7 mouse cellular contexts compared by ENCODE assay signal in genomic region chr11:116306126-116306982, GRCm38 (mm10). TPM values are rescaled to one million over a fixed set of nuclear protein-coding genes. Genes with fewer than 3 reads are reported as not detected.
DNase-seq lines count a peak whose midpoint lies in the region; ATAC-seq lines count a peak whose summit lies in the region.

No protein-coding gene starts in this region.

- H3K27ac ChIP-seq in intestine, embryonic 15.5 days, result no peak overlapping the region
- H3K27ac ChIP-seq in midbrain, embryonic 10.5 days (replicated peaks), result peak overlapping the region; percentile 86

- H3K36me3 ChIP-seq in intestine, embryonic 15.5 days, result peaks cover 27% of the 10 kb centered on the region
- H3K36me3 ChIP-seq in midbrain, embryonic 10.5 days, result peaks cover 39% of the 10 kb centered on the region

- peak overlapping the region; percentile 81 for H3K4me2 ChIP-seq in intestine, embryonic 15.5 days (replicated peaks)

- ATAC-seq in intestine, embryonic 15.5 days, result peak; percentile 95

- intact Hi-C loops in gastrocnemius, postnatal 36 days (cut with DNase I), result no loop called here
- intact Hi-C loops in left cerebral cortex, postnatal 25 days (cut with DNase I), result loop anchor here (2.0 kb wide), 1 partner anchor 32 kb away; the partner anchor contains the start of gene Srp68

- no peaks in the 10 kb centered on the region for H3K27me3 ChIP-seq in intestine, embryonic 15.5 days (replicated peaks)
- peaks cover 21% of the 10 kb centered on the region for H3K27me3 ChIP-seq in midbrain, embryonic 10.5 days (ENCODE audit: low read depth, poor library complexity, severe bottlenecking)

- H3K9me3 ChIP-seq in intestine, embryonic 15.5 days, result 0 out of 2 replicates have a peak, but pooled peaks cover 3% of the 10 kb centered on the region
- H3K9me3 ChIP-seq in midbrain, embryonic 10.5 days (replicated peaks), result no peaks in the 10 kb centered on the region

- H3K9ac ChIP-seq in intestine, embryonic 15.5 days, result peak overlapping the region; percentile 77

- H3K4me1 ChIP-seq in intestine, embryonic 15.5 days (replicated peaks), result 0 out of 2 replicates have a peak, but pooled peaks cover under 1% of the 10 kb centered on the region
- H3K4me1 ChIP-seq in midbrain, embryonic 10.5 days, result peaks cover 19% of the 10 kb centered on the region

- WGBS in intestine, embryonic 15.5 days, result 1% methylated on average over 53 of the region's 53 CpGs
- WGBS in midbrain, embryonic 10.5 days, result 3% methylated on average over 53 of the region's 53 CpGs

- DNase-seq in adrenal gland, adult 2 months, result peak; percentile 97
- peak; percentile 92 for DNase-seq in embryo, embryonic 11.5 days (ENCODE audit: low read depth, low spot score)
- DNase-seq in gastrocnemius, postnatal 36 days, result peak; percentile 86 to 90
- peak; percentile 88 to 93 for DNase-seq in left cerebral cortex, postnatal 25 days (ENCODE audit: low spot score in 2 of 2)
- DNase-seq in midbrain, embryonic 10.5 days (ENCODE audit: low spot score), result peak; percentile 95
- DNase-seq in right cerebral cortex, postnatal 4 days, result peak; percentile 93

- H3K4me3 ChIP-seq in intestine, embryonic 15.5 days (replicated peaks), result peak overlapping the region; percentile 74
- peak overlapping the region; percentile 92 for H3K4me3 ChIP-seq in midbrain, embryonic 10.5 days

RNA-seq across cellular contexts. Expression of gene Exoc7, which starts 0.7 kb away (rescaled TPM):
- total RNA-seq in adrenal gland, adult 2 months (2021), result 10 to 100 TPM; 64.9 to 67.6 TPM
- polyA plus RNA-seq in adrenal gland, adult 2 months (2012; rRNA removed), result 21.8 and 26.7 TPM in 2 replicates
- 10 to 100 TPM; 85.9 to 94.8 TPM for total RNA-seq in gastrocnemius, postnatal 36 days (2021)
- polyA plus RNA-seq in intestine, embryonic 15.5 days (2015; fragmentation: Nextera tagmentation; extraction: Ambion mirVana), result 52.1 and 52.5 TPM in 2 replicates
- total RNA-seq in left cerebral cortex, postnatal 25 days (2021), result 10 to 100 TPM; 95.7 to 97.4 TPM
- polyA plus RNA-seq in midbrain, embryonic 10.5 days (2016; fragmentation: Nextera tagmentation; extraction: Ambion mirVana), result 57.6 and 71.6 TPM in 2 replicates

RNA-seq across cellular contexts. Expression of gene Galr2, which starts 25.6 kb away (rescaled TPM):
- total RNA-seq in adrenal gland, adult 2 months (2021), result under 1 TPM in 1 of 2 experiments, not detected in 1; 0.24 TPM
- 0.90 and 1.1 TPM in 2 replicates for polyA plus RNA-seq in adrenal gland, adult 2 months (2012; rRNA removed)
- under 1 TPM; 0.12 to 0.31 TPM for total RNA-seq in gastrocnemius, postnatal 36 days (2021)
- 0.19 and 0.21 TPM in 2 replicates for polyA plus RNA-seq in intestine, embryonic 15.5 days (2015; fragmentation: Nextera tagmentation; extraction: Ambion mirVana)
- total RNA-seq in left cerebral cortex, postnatal 25 days (2021), result not detected
- 0.09 and 0.12 TPM in 2 replicates for polyA plus RNA-seq in midbrain, embryonic 10.5 days (2016; fragmentation: Nextera tagmentation; extraction: Ambion mirVana)

RNA-seq across cellular contexts. Expression of gene Foxj1, which starts 28.8 kb away (rescaled TPM):
- under 1 TPM in 1 of 2 experiments, not detected in 1; 0.14 TPM for total RNA-seq in adrenal gland, adult 2 months (2021)
- 0.19 and 0.26 TPM in 2 replicates for polyA plus RNA-seq in adrenal gland, adult 2 months (2012; rRNA removed)
- total RNA-seq in gastrocnemius, postnatal 36 days (2021), result not detected
- 0.66 and 0.77 TPM in 2 replicates for polyA plus RNA-seq in intestine, embryonic 15.5 days (2015; fragmentation: Nextera tagmentation; extraction: Ambion mirVana)
- total RNA-seq in left cerebral cortex, postnatal 25 days (2021), result 1 to 10 TPM; 4.8 to 6.3 TPM
- polyA plus RNA-seq in midbrain, embryonic 10.5 days (2016; fragmentation: Nextera tagmentation; extraction: Ambion mirVana), result 7.1 and 8.4 TPM in 2 replicates

RNA-seq across cellular contexts. Expression of gene Srp68, which starts 32.3 kb away (rescaled TPM):
- 10 to 100 TPM; 70.0 to 77.0 TPM for total RNA-seq in adrenal gland, adult 2 months (2021)
- polyA plus RNA-seq in adrenal gland, adult 2 months (2012; rRNA removed), result 21.4 and 27.6 TPM in 2 replicates
- total RNA-seq in gastrocnemius, postnatal 36 days (2021), result 10 to 100 TPM; 72.1 to 83.1 TPM
- 95.2 and 96.7 TPM in 2 replicates for polyA plus RNA-seq in intestine, embryonic 15.5 days (2015; fragmentation: Nextera tagmentation; extraction: Ambion mirVana)
- 10 to 100 TPM; 65.8 to 69.8 TPM for total RNA-seq in left cerebral cortex, postnatal 25 days (2021)
- 96.1 and 106 TPM in 2 replicates for polyA plus RNA-seq in midbrain, embryonic 10.5 days (2016; fragmentation: Nextera tagmentation; extraction: Ambion mirVana)

Comparison
In these comparisons a context has a peak if more than half of its experiments do, and no peak if none do; other contexts are left out.
1. RNA of gene Foxj1, which starts 28.8 kb away (total RNA-seq): 4.8 to 6.3 TPM in left cerebral cortex, postnatal 25 days; 0.14 TPM in adrenal gland, adult 2 months and not detected in gastrocnemius, postnatal 36 days; every median in the first group is over 4 times any median in the second.
2. Peak in every context shown above with its lines, with median percentiles within 50 percentile points of each other: DNase-seq.